Mouse (Mus musculus) E14TG2a.4 (cell line): ENCODE results near the gene Smim11.

ENCODE experiments used
- CTCF ChIP-seq: conservative IDR thresholded peaks from 2 replicates; pipeline ENCODE4 v1.5.1; 2014; ENCODE audit warnings: low read length
- NANOG ChIP-seq: IDR thresholded peaks from 2 replicates; pipeline ENCODE4 v1.6.1; 2014; ENCODE audit warnings: borderline replicate concordance, low read length, mixed read lengths
- POU5F1 ChIP-seq: IDR thresholded peaks from 2 replicates; pipeline ENCODE4 v1.6.1; 2014; ENCODE audit warnings: low read length, borderline replicate concordance

GRCm38 (mm10) chr16:92320361-92320760, 19.3 kb downstream of the Smim11 start:
- TF ChIP-seq POU5F1 (no peak), CTCF (no peak), NANOG (no peak)
